Mouse (Mus musculus) megakaryocyte, embryonic 14.5 days (primary cell): ENCODE measurements around the gene Rpap1.

ENCODE experiments used
- FLI1 ChIP-seq: IDR thresholded peaks from 2 replicates; pipeline ENCODE4 v1.6.1; 2012; ENCODE audit warnings: low read length, inconsistent platforms, mixed read lengths
- GATA1 ChIP-seq: IDR thresholded peaks from 3 replicates; pipeline ENCODE4 v1.6.1; 2012; ENCODE audit warnings: mixed read lengths, low read length, inconsistent platforms, borderline replicate concordance

GRCm38 (mm10) chr2:119760251-119760650 lies 27.1 kb downstream of the Rpap1 start, which contains the start of gene Ltk:
- TF ChIP-seq GATA1 = no peak
- TF ChIP-seq FLI1 = no peak
